In the genomic region with DNA sequence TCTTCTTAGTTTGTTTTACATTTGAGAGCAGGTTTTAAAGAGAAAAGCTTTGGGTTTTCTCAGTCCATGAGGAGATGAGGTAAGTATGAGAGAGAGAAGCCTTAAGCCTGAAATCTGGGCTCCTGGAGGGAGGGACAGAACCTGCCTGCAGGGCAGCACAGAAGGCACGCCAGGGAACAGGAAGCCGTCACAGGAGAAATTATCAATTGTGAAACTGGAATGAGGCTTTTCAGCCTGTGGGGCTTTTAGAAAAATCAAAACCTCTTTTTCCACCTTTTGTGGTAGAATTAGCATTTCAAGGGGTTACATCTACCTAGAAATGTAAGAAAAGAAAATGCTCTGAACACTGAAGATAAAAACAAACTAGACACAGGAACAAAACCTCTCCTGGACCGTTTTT, we compare ENCODE assay signal across 17 mouse cellular contexts.
DNase-seq lines count a peak whose midpoint lies in the region; ATAC-seq and TF ChIP-seq lines count a peak whose summit lies in the region.
"Had no signal": no experiment of that assay in that cellular context is flagged by ENCODE, and none has a peak within 500 bp of the region (broad histone marks: within the 10 kb centered on the region; RNA-seq: fewer than 3 reads in every experiment).

No protein-coding gene starts in this region.

- no peak overlapping the region for H3K9ac ChIP-seq in midbrain, embryonic 14.5 days (replicated peaks; ENCODE audit: low read length)
- H3K9ac ChIP-seq in hindbrain, embryonic 15.5 days: no peak overlapping the region
- no peak overlapping the region for H3K9ac ChIP-seq in neural tube, embryonic 15.5 days (replicated peaks)
- H3K9ac ChIP-seq: heart, embryonic 13.5 days; kidney, embryonic 15.5 days; limb, embryonic 15.5 days had no signal

- no peak for TF ChIP-seq POLR2A in cerebellum, adult 2 months (IDR thresholded peaks at IDR 0.05; ENCODE audit: borderline replicate concordance, insufficient read depth, low read length)

- no peak for TF ChIP-seq CTCF in cerebellum, adult 2 months (IDR thresholded peaks at IDR 0.05; ENCODE audit: borderline replicate concordance, insufficient read depth, low read depth, low read length)

- H3K4me2 ChIP-seq in midbrain, embryonic 14.5 days (ENCODE audit: low read length): no peak overlapping the region
- no peak overlapping the region for H3K4me2 ChIP-seq in hindbrain, embryonic 15.5 days
- H3K4me2 ChIP-seq in neural tube, embryonic 15.5 days: no peak overlapping the region
- H3K4me2 ChIP-seq: heart, embryonic 13.5 days; kidney, embryonic 15.5 days; limb, embryonic 15.5 days had no signal

- H3K27me3 ChIP-seq in cerebellum, adult 2 months (ENCODE audit: control insufficient read depth, insufficient read depth, low read length): no peaks in the 10 kb centered on the region
- no peaks in the 10 kb centered on the region for H3K27me3 ChIP-seq in midbrain, embryonic 14.5 days (ENCODE audit: control insufficient read depth, insufficient read depth, low read length)
- no peaks in the 10 kb centered on the region for H3K27me3 ChIP-seq in midbrain, embryonic 10.5 days (ENCODE audit: low read depth, poor library complexity, severe bottlenecking)
- no peaks in the 10 kb centered on the region for H3K27me3 ChIP-seq in hindbrain, embryonic 15.5 days
- no peaks in the 10 kb centered on the region for H3K27me3 ChIP-seq in neural tube, embryonic 15.5 days (replicated peaks)
- H3K27me3 ChIP-seq: heart, embryonic 13.5 days; kidney, embryonic 15.5 days; limb, embryonic 15.5 days had no signal

- H3K36me3 ChIP-seq in midbrain, embryonic 14.5 days (ENCODE audit: control insufficient read depth, insufficient read depth, low read length): no peaks in the 10 kb centered on the region
- peaks cover 11% of the 10 kb centered on the region for H3K36me3 ChIP-seq in midbrain, embryonic 10.5 days
- H3K36me3 ChIP-seq in hindbrain, embryonic 15.5 days: no peaks in the 10 kb centered on the region
- H3K36me3 ChIP-seq in neural tube, embryonic 15.5 days: no peaks in the 10 kb centered on the region
- H3K36me3 ChIP-seq: heart, embryonic 13.5 days; kidney, embryonic 15.5 days; limb, embryonic 15.5 days had no signal

- H3K4me3 ChIP-seq in cerebellum, adult 2 months (replicated peaks; ENCODE audit: insufficient read depth, low read depth, low read length): no peak overlapping the region
- no peak overlapping the region for H3K4me3 ChIP-seq in midbrain, embryonic 14.5 days (replicated peaks; ENCODE audit: low read depth, low read length)
- H3K4me3 ChIP-seq in midbrain, embryonic 10.5 days: no peak overlapping the region
- no peak overlapping the region for H3K4me3 ChIP-seq in hindbrain, embryonic 15.5 days
- no peak overlapping the region for H3K4me3 ChIP-seq in neural tube, embryonic 15.5 days (replicated peaks)
- H3K4me3 ChIP-seq: erythroblast, embryonic 14.5 days; heart, embryonic 13.5 days; kidney, embryonic 15.5 days; limb, embryonic 15.5 days had no signal

- H3K9me3 ChIP-seq in midbrain, embryonic 14.5 days (ENCODE audit: control insufficient read depth, low read length): no peaks in the 10 kb centered on the region
- H3K9me3 ChIP-seq in midbrain, embryonic 10.5 days (replicated peaks): no peaks in the 10 kb centered on the region
- H3K9me3 ChIP-seq in hindbrain, embryonic 15.5 days: no peaks in the 10 kb centered on the region
- no peaks in the 10 kb centered on the region for H3K9me3 ChIP-seq in neural tube, embryonic 15.5 days (replicated peaks)
- H3K9me3 ChIP-seq: kidney, embryonic 15.5 days; limb, embryonic 15.5 days had no signal

- H3K4me1 ChIP-seq in cerebellum, adult 2 months (ENCODE audit: control insufficient read depth, insufficient read depth, low read length): peaks cover 14% of the 10 kb centered on the region; the same call in 1 of the 2 replicates
- peaks cover 19% of the 10 kb centered on the region for H3K4me1 ChIP-seq in midbrain, embryonic 14.5 days (ENCODE audit: control insufficient read depth, insufficient read depth, low read length)
- H3K4me1 ChIP-seq in midbrain, embryonic 10.5 days: peaks cover 25% of the 10 kb centered on the region
- H3K4me1 ChIP-seq in hindbrain, embryonic 15.5 days (replicated peaks): peaks cover 22% of the 10 kb centered on the region
- peaks cover 14% of the 10 kb centered on the region for H3K4me1 ChIP-seq in neural tube, embryonic 15.5 days
- H3K4me1 ChIP-seq: limb, embryonic 15.5 days had no signal

- no peak for ATAC-seq in midbrain, embryonic 14.5 days (ENCODE audit: low FRiP score, low TSS enrichment)
- no peak for ATAC-seq in hindbrain, embryonic 15.5 days (ENCODE audit: low FRiP score, low read depth)
- ATAC-seq in neural tube, embryonic 15.5 days (ENCODE audit: low FRiP score): no peak

- H3K27ac ChIP-seq in cerebellum, adult 2 months (ENCODE audit: insufficient read depth, low read length): peak overlapping the region; percentile 82
- H3K27ac ChIP-seq in midbrain, embryonic 14.5 days (replicated peaks; ENCODE audit: low read depth, low read length): peak overlapping the region; percentile 72
- no peak overlapping the region for H3K27ac ChIP-seq in midbrain, embryonic 10.5 days (replicated peaks)
- H3K27ac ChIP-seq in hindbrain, embryonic 15.5 days (replicated peaks): peak overlapping the region; percentile 57; the same call in 1 of the 2 replicates
- H3K27ac ChIP-seq in neural tube, embryonic 15.5 days (replicated peaks): 0 out of 2 replicates have a peak overlapping the region, but pooled peaks have one; percentile 33
- H3K27ac ChIP-seq: heart, embryonic 13.5 days; kidney, embryonic 15.5 days; limb, embryonic 15.5 days; stomach, postnatal 0 days had no signal

- 13% methylated on average over 3 of the region's 3 CpGs for WGBS in cerebellum, adult 2 months
- WGBS in midbrain, embryonic 14.5 days: 20% methylated on average over 3 of the region's 3 CpGs
- WGBS in midbrain, embryonic 10.5 days: 42% methylated on average over 3 of the region's 3 CpGs
- 29% methylated on average over 3 of the region's 3 CpGs for WGBS in hindbrain, embryonic 15.5 days
- 41% methylated on average over 3 of the region's 3 CpGs for WGBS in neural tube, embryonic 15.5 days

- no peak for DNase-seq in cerebellum, adult 2 months
- DNase-seq in cerebellum, postnatal 14 days: no peak
- DNase-seq in midbrain, embryonic 14.5 days: no peak
- DNase-seq in midbrain, embryonic 10.5 days (ENCODE audit: low spot score): no peak
- DNase-seq in embryo, embryonic 11 days: no peak
- DNase-seq in ovary, postnatal 36 days (ENCODE audit: low spot score): no peak
- DNase-seq: adrenal gland, adult 8-10 months; cerebellum, adult 8-10 months; lung, adult 18-20 months; thymus, postnatal 25 days had no signal
